Mouse (Mus musculus) liver, embryonic 14 days (tissue): ENCODE measurements around the gene Ppp6r2. TPM values are rescaled to one million over a fixed set of nuclear protein-coding genes. Genes with fewer than 3 reads are reported as not detected.

Source experiments
- polyA plus RNA-seq: library from polyadenylated mRNA; depleted of rRNA; stranded (reverse); fragments of >200 nt; gene quantifications from 2 replicates; pipeline ENCODE4 v1.2.3, GENCODE M21; 2012; rRNA removed

The Ppp6r2 gene
- 14.0 and 15.3 TPM in 2 replicates for polyA plus RNA-seq

DNA sequence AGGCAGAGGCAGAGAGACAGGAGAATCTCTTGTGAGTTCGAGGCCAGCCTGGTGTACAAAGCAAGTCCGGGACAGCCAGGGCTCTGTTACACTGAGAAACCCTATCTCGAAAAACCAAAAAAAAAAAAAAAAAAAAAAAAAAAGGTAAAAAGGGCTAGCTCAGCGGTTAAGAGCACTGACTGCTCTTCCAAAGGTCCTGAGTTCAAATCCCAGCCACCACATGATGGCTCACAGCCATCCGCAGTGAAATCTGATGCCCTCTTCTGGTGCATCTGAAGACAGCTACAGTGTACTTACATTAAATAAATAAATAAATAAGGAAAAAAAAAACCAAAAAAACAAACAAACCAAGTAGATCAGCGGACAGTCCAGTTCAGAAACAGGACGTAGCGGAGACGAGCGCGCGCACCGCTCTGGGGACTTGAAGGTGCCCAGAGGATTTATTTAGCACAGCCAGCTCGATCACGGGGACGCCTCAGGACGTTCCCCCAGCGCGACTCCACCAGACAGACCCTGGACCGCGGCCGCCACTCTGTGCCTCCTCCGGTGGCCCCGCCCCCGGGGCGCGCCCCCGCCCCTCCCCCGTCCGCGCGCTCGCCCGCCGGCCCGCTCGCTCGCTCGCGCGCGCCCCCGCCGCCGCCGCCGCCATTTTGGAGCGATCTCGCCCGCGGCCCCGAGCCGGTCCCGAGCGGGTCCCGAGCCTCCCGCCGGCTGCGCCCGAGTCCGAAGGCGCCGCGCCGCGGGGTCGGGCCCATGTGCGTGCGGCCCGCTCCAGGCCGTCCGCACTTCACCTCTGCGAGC, at the start of gene Ppp6r2:
Gene Ppp6r2 (plus strand): TSS at position 639 of the 801 bp plus-strand sequence.

DNA sequence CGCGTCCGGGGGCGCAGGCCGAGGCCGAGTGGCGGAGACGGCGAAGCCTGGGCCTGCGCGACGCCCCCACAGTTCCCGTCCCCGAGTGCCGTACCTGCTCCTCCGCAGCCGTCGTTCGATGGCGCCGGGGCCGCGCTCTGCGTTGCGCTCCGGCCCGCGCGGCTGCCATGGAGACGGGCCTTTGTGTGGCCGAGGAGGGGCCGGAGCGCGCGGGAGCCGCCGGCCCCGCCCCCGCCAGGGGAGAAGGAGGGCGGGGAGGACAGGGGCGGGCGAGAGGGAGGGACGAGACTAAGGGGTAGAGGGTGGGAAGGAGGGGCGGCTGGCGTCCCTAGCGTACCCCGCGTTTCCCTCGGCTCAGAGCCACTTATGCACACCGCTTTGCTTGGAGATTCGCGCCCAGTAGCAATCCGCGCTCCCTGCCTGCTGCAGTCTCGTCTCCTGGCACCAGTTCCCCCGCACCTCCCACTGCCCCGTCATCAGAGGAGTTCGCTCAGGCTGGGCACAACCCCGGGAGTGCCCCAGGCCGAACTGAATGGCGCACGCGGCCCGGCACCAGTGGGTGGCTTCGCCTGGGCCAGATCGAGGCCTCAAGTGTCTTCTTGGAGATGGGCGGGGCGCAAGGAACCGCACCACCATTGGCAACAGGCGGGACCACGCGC, 30.7 kb upstream of the Ppp6r2 start, which contains the start of gene Plxnb2:
Gene Plxnb2 (minus strand): TSS at position 218 of the 659 bp plus-strand sequence.

DNA sequence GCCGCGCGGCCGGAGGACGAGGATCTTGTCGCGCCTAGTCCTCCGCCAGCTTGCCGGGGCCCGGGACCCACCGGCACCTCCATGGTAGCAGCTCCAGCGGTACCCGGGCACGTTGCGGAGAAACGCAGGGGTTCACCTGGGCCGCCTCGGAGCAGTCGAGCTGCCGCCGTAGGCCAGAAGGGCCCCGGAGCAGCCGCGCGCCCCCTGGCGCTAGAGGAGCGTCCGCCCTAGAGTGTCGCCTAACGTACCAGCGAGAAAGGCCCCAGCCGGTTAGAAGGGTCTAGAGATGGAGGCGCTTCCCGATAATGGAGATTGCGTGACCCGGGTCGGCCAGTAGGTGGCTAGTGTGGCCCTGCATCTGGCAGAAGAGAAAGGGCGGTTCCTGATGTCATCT, 15.0 kb upstream of the Ppp6r2 start, which contains the start of gene Dennd6b:
Gene Dennd6b (minus strand): TSS at position 184 of the 394 bp plus-strand sequence.

DNA sequence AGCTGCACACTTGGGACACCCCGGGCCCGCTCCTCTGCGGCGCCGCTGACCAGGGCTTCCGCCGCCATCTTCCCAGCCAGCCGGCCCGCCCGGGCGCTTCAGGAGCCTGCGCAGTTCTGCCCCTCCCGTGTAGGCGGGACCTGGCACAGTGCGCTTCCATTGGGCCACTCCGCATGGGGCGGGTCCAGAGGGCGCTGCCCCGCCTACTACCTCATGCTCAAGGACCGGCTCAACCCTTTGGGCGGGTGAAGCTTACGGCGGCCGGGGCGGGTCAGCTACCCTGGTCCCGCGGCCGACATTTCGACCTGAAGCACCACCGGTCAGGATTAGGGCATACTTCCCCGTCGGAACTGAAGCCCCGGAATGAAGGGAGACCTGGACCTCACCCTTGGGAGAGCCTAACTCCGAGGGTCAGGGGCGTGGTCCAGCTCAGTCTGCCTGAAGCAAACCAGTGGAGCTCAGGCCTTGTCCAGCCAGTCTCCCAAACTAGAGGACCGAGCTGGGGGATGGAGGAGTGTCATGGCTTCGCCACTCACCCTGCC, 103.9 kb downstream of the Ppp6r2 start, which contains the start of gene Sbf1:
Gene Sbf1 (minus strand): TSS at position 122 of the 542 bp plus-strand sequence.

DNA sequence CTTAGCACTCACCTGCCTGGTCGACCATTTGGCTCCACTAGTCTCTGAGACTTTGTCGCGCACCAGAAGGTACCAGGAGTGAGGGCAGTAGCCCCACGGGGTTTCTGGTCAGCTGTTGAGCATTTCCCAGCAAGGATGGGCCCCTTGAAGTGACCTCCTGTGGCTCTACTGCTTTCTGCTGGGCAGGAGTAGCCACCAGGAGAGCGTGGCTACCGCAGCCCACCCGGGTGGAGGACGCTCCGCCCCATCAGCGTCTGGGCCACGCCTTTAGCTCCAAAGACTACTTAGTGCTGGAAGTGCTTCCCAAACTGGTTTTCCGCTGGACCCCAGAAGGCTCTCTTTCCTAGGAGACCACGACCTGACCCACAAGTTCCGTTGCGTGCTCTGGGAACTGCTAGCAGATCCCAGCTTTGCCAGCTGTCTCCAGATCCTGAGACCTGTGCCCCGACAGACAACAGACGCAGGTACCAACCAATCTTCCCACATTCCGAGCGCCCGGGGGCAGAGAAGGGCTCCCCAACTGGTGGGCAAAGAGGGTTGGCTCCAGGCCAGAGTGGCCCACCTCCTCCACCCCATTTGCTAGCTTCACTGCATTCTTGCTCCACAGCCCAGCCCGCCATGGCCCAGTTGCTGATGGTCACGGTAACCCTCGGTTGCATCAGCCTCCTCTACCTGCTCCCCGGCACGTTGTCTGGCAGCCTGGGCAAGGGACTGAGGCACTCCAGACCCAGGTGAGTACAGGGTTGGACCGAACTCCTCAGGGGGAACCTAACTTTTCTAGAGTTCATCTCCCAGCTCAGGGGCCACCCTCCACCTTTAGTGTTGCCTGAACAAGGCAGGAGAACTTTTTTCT, 111.5 kb downstream of the Ppp6r2 start, which contains the start of gene Adm2:
Gene Adm2 (plus strand): TSS at position 51 of the 853 bp plus-strand sequence.

DNA sequence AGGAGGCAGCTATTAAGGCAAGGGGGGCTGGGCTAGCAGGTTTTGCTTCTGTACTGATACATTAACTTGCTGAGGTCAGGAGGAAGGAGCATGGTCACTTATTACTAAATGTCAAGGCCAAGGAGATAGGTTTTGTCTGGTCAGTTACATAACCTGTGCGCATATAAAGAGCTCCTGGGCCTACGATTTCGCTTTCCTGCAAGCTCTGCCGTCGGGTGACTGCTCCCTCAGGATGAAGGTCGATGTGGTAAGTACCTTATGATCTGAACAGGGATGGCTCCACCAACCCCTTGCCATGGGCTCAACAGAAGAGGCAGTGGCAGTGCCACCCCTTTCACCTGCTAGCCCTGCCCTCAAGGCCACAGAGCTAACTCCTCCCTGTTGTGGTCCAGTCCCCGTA, 122.9 kb downstream of the Ppp6r2 start, which contains the start of gene Miox:
Gene Miox (plus strand): TSS at position 128 of the 400 bp plus-strand sequence.

Other genes with a start within 250 kb of the Ppp6r2 start
- gene Mlc1, start 232.5 kb upstream of the Ppp6r2 start, polyA plus RNA-seq, result 0.01 and 0.02 TPM in 2 replicates
- gene Mov10l1, start 228.6 kb upstream of the Ppp6r2 start, polyA plus RNA-seq, result not detected in 2 replicates
- gene Panx2, start 151.8 kb upstream of the Ppp6r2 start, polyA plus RNA-seq, result 0.01 and 0.03 TPM in 2 replicates
- gene Trabd, start 136.4 kb upstream of the Ppp6r2 start, polyA plus RNA-seq, result 7.6 and 8.4 TPM in 2 replicates
- gene Selenoo, start 122.5 kb upstream of the Ppp6r2 start, polyA plus RNA-seq, result 7.7 and 8.5 TPM in 2 replicates
- gene Tubgcp6, start 88.4 kb upstream of the Ppp6r2 start, polyA plus RNA-seq, result 8.1 and 12.8 TPM in 2 replicates
- 8.0 and 8.1 TPM in 2 replicates for gene Hdac10, start 82.9 kb upstream of the Ppp6r2 start, polyA plus RNA-seq
- gene Mapk12, start 70.8 kb upstream of the Ppp6r2 start, polyA plus RNA-seq, result 2.0 and 2.1 TPM in 2 replicates
- 0.76 and 0.80 TPM in 2 replicates for gene Mapk11, start 61.9 kb upstream of the Ppp6r2 start, polyA plus RNA-seq
- 23.7 and 25.5 TPM in 2 replicates for gene Plxnb2, start 30.8 kb upstream of the Ppp6r2 start, polyA plus RNA-seq
- gene Dennd6b, start 15.1 kb upstream of the Ppp6r2 start, polyA plus RNA-seq, result 3.8 and 4.2 TPM in 2 replicates
- gene Sbf1, start 103.8 kb downstream of the Ppp6r2 start, polyA plus RNA-seq, result 27.9 and 28.3 TPM in 2 replicates
- gene Adm2, start 111.2 kb downstream of the Ppp6r2 start, polyA plus RNA-seq, result 1.8 and 2.0 TPM in 2 replicates
- 7.3 and 11.5 TPM in 2 replicates for gene Miox, start 122.8 kb downstream of the Ppp6r2 start, polyA plus RNA-seq
- gene Lmf2, start 144.1 kb downstream of the Ppp6r2 start, polyA plus RNA-seq, result 11.6 and 12.4 TPM in 2 replicates
- gene Ncaph2, start 144.2 kb downstream of the Ppp6r2 start, polyA plus RNA-seq, result 65.4 and 75.6 TPM in 2 replicates
- gene Sco2, start 162.3 kb downstream of the Ppp6r2 start, polyA plus RNA-seq, result 9.4 and 11.0 TPM in 2 replicates
- 0.68 and 0.70 TPM in 2 replicates for gene Tymp, start 165.5 kb downstream of the Ppp6r2 start, polyA plus RNA-seq
- 0.75 and 0.85 TPM in 2 replicates for gene Odf3b, start 167.7 kb downstream of the Ppp6r2 start, polyA plus RNA-seq
- not detected in 2 replicates for gene Klhdc7b, start 173.4 kb downstream of the Ppp6r2 start, polyA plus RNA-seq
- not detected in 2 replicates for gene Syce3, start 198.9 kb downstream of the Ppp6r2 start, polyA plus RNA-seq
- 1.6 and 2.0 TPM in 2 replicates for gene Cpt1b, start 214.3 kb downstream of the Ppp6r2 start, polyA plus RNA-seq
- 0.89 and 0.97 TPM in 2 replicates for gene C730034F03Rik, start 218.0 kb downstream of the Ppp6r2 start, polyA plus RNA-seq
- 0.23 and 0.29 TPM in 2 replicates for gene Gm44502, start 218.1 kb downstream of the Ppp6r2 start, polyA plus RNA-seq
- 17.1 and 19.3 TPM in 2 replicates for gene Chkb, start 218.4 kb downstream of the Ppp6r2 start, polyA plus RNA-seq
- gene Mapk8ip2, start 242.4 kb downstream of the Ppp6r2 start, polyA plus RNA-seq, result 0.01 and 0.03 TPM in 2 replicates